Mouse (Mus musculus): ENCODE data around the gene B3glct.

DNA sequence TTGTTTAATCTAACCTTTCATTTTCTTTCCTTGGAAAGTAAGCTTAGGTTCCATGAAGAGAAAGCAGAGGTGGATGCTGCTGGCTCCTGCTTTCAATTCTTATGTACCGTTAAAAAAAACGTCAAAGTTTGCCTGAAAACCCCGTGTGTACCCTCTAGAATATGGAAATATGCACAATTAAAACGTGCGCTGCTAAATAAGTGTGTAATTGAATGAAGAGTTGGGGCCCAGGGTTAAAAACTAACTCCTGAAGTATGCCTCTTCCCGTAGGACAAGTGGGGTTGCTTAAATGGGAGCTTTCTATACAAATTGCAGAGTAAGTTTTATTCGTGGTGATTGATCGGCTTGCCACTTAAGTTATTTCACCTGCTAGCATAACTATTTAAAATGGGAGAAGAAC is 40.7 kb upstream of the B3glct start:
- TF ChIP-seq POU5F1 (IDR thresholded peaks at IDR 0.05; ENCODE audit: borderline replicate concordance, low read length) (no peak), CTCF (conservative IDR thresholded peaks at IDR 0.05; ENCODE audit: low read length) (no peak), NANOG (IDR thresholded peaks at IDR 0.05; ENCODE audit: borderline replicate concordance, low read length) (no peak)

Measured in E14TG2a.4 (cell line).